Mouse (Mus musculus) CH12.LX (cell line): Measurements from ENCODE around the gene Scrn2. TPM values are rescaled to one million over a fixed set of nuclear protein-coding genes. Genes with fewer than 3 reads are reported as not detected.

ENCODE experiments used
- DNase-seq: peaks from one replicate; pipeline ENCODE4 v3.0.0-alpha.2; 2013; ENCODE audit errors: extremely low read depth
- H3K27ac ChIP-seq: 2 replicates; pipeline ENCODE4 v1.5.1; 2012; ENCODE audit warnings: low read depth, mild to moderate bottlenecking, control low read depth, moderate library complexity; ENCODE audit not compliant: insufficient read depth
- H3K27me3 ChIP-seq: replicated peaks from 2 replicates; pipeline ENCODE3; 2012; ENCODE audit warnings: inconsistent platforms
- H3K36me3 ChIP-seq, 2 experiments: replicated peaks in 1 of 2; 2 replicates each; pipeline versions ENCODE3 to v1.6.1; 2012; ENCODE audit warnings: inconsistent platforms in 1 of 2, low read length in 1 of 2, mild to moderate bottlenecking in 1 of 2, mixed read lengths in 1 of 2, moderate library complexity in 1 of 2; ENCODE audit not compliant: control insufficient read depth in 1 of 2, insufficient read depth in 1 of 2
- H3K4me1 ChIP-seq, 2 experiments: 2 replicates each; pipeline ENCODE4 v1.6.1; 2012; ENCODE audit warnings: inconsistent platforms in 1 of 2, moderate library complexity in 1 of 2; ENCODE audit not compliant: insufficient read depth in 2 of 2, control insufficient read depth in 1 of 2
- H3K4me2 ChIP-seq: 2 replicates; pipeline ENCODE4 v1.6.1; 2012; ENCODE audit warnings: low read depth, mild to moderate bottlenecking, control low read depth; ENCODE audit not compliant: poor library complexity, insufficient read depth, severe bottlenecking
- H3K4me3 ChIP-seq, 3 experiments: fragments of 150-350 bp in 1 of 3; sonication (generic) in 1 of 3; replicated peaks in 1 of 3; 2 replicates each; pipeline versions ENCODE3 to v1.5.1; 2011 to 2012; ENCODE audit warnings: low read depth in 2 of 3, low read length in 2 of 3, mild to moderate bottlenecking in 2 of 3, moderate library complexity in 2 of 3, control low read depth in 1 of 3, improper control_type of control experiment in 1 of 3, inconsistent platforms in 1 of 3, mixed read lengths in 1 of 3; ENCODE audit not compliant: poor library complexity in 1 of 3
- H3K79me2 ChIP-seq: replicated peaks from 2 replicates; pipeline ENCODE4 v1.6.1; 2012; ENCODE audit warnings: mild to moderate bottlenecking, moderate library complexity; ENCODE audit not compliant: control insufficient read depth, poor library complexity, insufficient read depth, severe bottlenecking; ENCODE audit errors: extremely low read depth
- H3K9ac ChIP-seq: 2 replicates; pipeline ENCODE4 v1.6.1; 2012; ENCODE audit warnings: low read depth, mild to moderate bottlenecking, control low read depth, moderate library complexity; ENCODE audit not compliant: insufficient read depth
- H3K9me3 ChIP-seq: replicated peaks from 2 replicates; pipeline ENCODE3; 2012; ENCODE audit warnings: low read length, inconsistent platforms, mixed read lengths
- E2F4 ChIP-seq: IDR thresholded peaks from 2 replicates; pipeline ENCODE4 v1.6.1; 2011; ENCODE audit warnings: low read depth, low read length, improper control_type of control experiment; ENCODE audit not compliant: insufficient replicate concordance
- ELF1 ChIP-seq: IDR thresholded peaks from 2 replicates; pipeline ENCODE4 v1.6.1; 2014; ENCODE audit warnings: low read depth, mild to moderate bottlenecking, inconsistent platforms, low read length, improper control_type of control experiment
- EP300 ChIP-seq: IDR thresholded peaks from 2 replicates; pipeline ENCODE4 v1.6.1; 2011; ENCODE audit warnings: low read length, improper control_type of control experiment
- ETS1 ChIP-seq: conservative IDR thresholded peaks from 2 replicates; pipeline ENCODE4 v1.6.1; 2012; ENCODE audit warnings: low read depth, mild to moderate bottlenecking, inconsistent platforms, low read length, improper control_type of control experiment, moderate library complexity
- HCFC1 ChIP-seq: IDR thresholded peaks from 2 replicates; pipeline ENCODE4 v1.6.1; 2012; ENCODE audit warnings: low read depth, mild to moderate bottlenecking, inconsistent platforms, low read length, improper control_type of control experiment
- MAFK ChIP-seq: IDR thresholded peaks from 2 replicates; pipeline ENCODE4 v1.6.1; 2011; ENCODE audit warnings: low read length, improper control_type of control experiment; ENCODE audit not compliant: insufficient replicate concordance
- MXI1 ChIP-seq: IDR thresholded peaks from 2 replicates; pipeline ENCODE4 v1.6.1; 2011; ENCODE audit warnings: mild to moderate bottlenecking, low read depth, low read length, improper control_type of control experiment
- NRF1 ChIP-seq: IDR thresholded peaks from 2 replicates; pipeline ENCODE4 v1.6.1; 2014; ENCODE audit warnings: low read depth, mild to moderate bottlenecking, inconsistent platforms, low read length, improper control_type of control experiment, moderate library complexity
- PAX5 ChIP-seq: IDR thresholded peaks from 2 replicates; pipeline ENCODE4 v1.6.1; 2012; ENCODE audit warnings: low read length, inconsistent platforms, mixed read lengths
- POLR2A ChIP-seq: IDR thresholded peaks from 2 replicates; pipeline ENCODE4 v1.6.1; 2011; ENCODE audit warnings: low read depth, mild to moderate bottlenecking, improper control_type of control experiment, low read length
- RCOR1 ChIP-seq: conservative IDR thresholded peaks from 2 replicates; pipeline ENCODE4 v1.6.1; 2012; ENCODE audit warnings: low read depth, mild to moderate bottlenecking, inconsistent platforms, low read length, improper control_type of control experiment
- SIN3A ChIP-seq: IDR thresholded peaks from 2 replicates; pipeline ENCODE4 v1.6.1; 2012; ENCODE audit warnings: low read length, improper control_type of control experiment, inconsistent platforms
- SMC3 ChIP-seq: IDR thresholded peaks from 2 replicates; pipeline ENCODE4 v1.6.1; 2011; ENCODE audit warnings: low read depth, low read length, improper control_type of control experiment
- TBP ChIP-seq: conservative IDR thresholded peaks from 2 replicates; pipeline ENCODE4 v1.6.1; 2011; ENCODE audit warnings: low read depth, low read length, improper control_type of control experiment
- USF2 ChIP-seq: conservative IDR thresholded peaks from 2 replicates; pipeline ENCODE4 v1.6.1; 2011; ENCODE audit warnings: low read depth, low read length, improper control_type of control experiment
- ZC3H11A ChIP-seq: IDR thresholded peaks from 2 replicates; pipeline ENCODE4 v1.6.1; 2012; ENCODE audit warnings: low read depth, mild to moderate bottlenecking, inconsistent platforms, low read length, improper control_type of control experiment
- dilution Hi-C: fragments of 300-500 bp; cut with MboI; formaldehyde crosslinking; loops from 2 replicates; pipeline ENCODE4 v1.14.3; 2020; ENCODE audit warnings: low sequenced_read_pairs; ENCODE audit not compliant: extremely low pct_unique_long_range_greater_than_20kb, extremely low pct_ligation_motif_present
- in situ Hi-C: fragments of 300-500 bp; cut with MboI; formaldehyde crosslinking; loops from 3 replicates; pipeline ENCODE4 v1.14.3; 2019; ENCODE audit warnings: low sequenced_read_pairs, low pct_ligation_motif_present, low pct_unique_long_range_greater_than_20kb, mixed read lengths
- polyA plus RNA-seq: library from polyadenylated mRNA; unstranded; fragments of >175 nt; gene quantifications from 2 replicates; pipeline ENCODE4 v1.2.1, GENCODE M21; 2012; ENCODE audit warnings: low read depth; ENCODE audit not compliant: insufficient read length
- total RNA-seq, 2 experiments: library from RNA; depleted of rRNA; stranded (reverse); fragments of 300-350 nt in 1 of 2; fragments of >200 nt in 1 of 2; gene quantifications; 2 replicates each; pipeline ENCODE4 v1.2.3; 2012 to 2014

Gene Scrn2
- total and polyA plus RNA-seq, 3 experiments, result 34.5 to 55.8 (median 35.2) TPM

DNA sequence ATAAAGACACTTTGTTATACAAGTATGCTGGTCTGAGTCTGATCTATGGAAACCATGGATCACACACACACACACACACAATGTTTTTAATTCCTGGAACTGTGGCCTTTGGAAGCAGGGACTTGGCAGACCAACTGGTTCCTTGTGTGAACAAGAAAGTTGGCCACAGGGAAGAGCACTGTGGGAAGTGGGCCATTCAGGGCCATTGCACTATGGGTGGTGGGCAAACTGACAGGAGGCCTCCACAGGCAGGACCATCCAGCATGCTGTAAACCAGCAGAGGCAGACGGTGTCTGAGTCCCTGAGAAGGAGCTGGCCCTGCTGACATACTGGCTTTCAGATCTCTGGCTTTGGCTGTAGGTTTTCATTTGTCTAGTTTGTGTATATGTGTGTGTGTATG lies 39.6 kb downstream of the Scrn2 start:
- Histone ChIP-seq H3K27ac (no peak overlapping the region), H3K4me3 (no peak overlapping the region), H3K79me2 (no peaks in the 10 kb centered on the region), H3K9ac (no peak overlapping the region), H3K36me3 (peaks cover 36 to 62% of the 10 kb centered on the region in 2 experiments), H3K4me1 (no peaks in the 10 kb centered on the region), H3K27me3 (no peaks in the 10 kb centered on the region), H3K9me3 (no peaks in the 10 kb centered on the region), H3K4me2 (no peak overlapping the region)
- dilution Hi-C loops (no loop called here), in situ Hi-C loops (loop anchor here (5.0 kb wide), 1 partner anchor 93 kb away; no protein-coding TSS in a partner anchor)
- no peak for DNase-seq
- TF ChIP-seq ETS1 (no peak), MAFK (no peak), E2F4 (no peak), EP300 (no peak), RCOR1 (no peak), ZC3H11A (no peak), SMC3 (no peak), TBP (no peak), MXI1 (no peak), NRF1 (no peak), ELF1 (no peak), SIN3A (no peak), PAX5 (no peak)

DNA sequence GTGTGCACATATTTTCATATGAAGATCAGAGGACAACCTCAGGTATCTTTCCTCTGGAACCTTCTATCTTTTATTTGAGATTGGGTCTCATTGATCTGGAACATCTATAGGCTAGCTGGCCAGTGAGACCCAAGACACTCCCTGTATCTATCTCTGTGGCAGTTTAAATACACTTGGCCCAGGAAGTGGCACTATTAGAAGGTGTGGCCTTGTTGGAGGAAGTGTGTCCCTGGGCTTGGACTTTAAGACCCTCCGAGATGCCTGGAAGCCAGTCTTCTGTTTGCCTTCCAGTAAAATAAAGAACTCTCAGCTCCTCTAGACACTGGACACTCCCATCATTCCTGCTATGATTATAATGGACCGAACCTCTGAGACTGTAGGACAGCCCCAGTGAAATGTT lies 40.0 kb downstream of the Scrn2 start:
- in situ Hi-C loops, result loop anchor here (5.0 kb wide), 1 partner anchor 93 kb away; no protein-coding TSS in a partner anchor
- no peak for DNase-seq
- H3K27me3 ChIP-seq, result no peaks in the 10 kb centered on the region
- TF ChIP-seq E2F4 (no peak), USF2 (no peak), ZC3H11A (no peak), TBP (no peak), POLR2A (no peak), HCFC1 (no peak), SMC3 (no peak)
- TF ChIP-seq, all 38 proteins: peak for 0
- Histone ChIP-seq H3K27ac (no peak overlapping the region), H3K4me3 (no peak overlapping the region), H3K36me3 (peaks cover 36 to 60% of the 10 kb centered on the region in 2 experiments), H3K4me1 (no peaks in the 10 kb centered on the region), H3K9ac (no peak overlapping the region), H3K79me2 (no peaks in the 10 kb centered on the region), H3K4me2 (no peak overlapping the region), H3K9me3 (no peaks in the 10 kb centered on the region)
- dilution Hi-C loops, result no loop called here
